Mouse (Mus musculus): ENCODE measurements around the gene Lce6a.

Gene Lce6a

DNA sequence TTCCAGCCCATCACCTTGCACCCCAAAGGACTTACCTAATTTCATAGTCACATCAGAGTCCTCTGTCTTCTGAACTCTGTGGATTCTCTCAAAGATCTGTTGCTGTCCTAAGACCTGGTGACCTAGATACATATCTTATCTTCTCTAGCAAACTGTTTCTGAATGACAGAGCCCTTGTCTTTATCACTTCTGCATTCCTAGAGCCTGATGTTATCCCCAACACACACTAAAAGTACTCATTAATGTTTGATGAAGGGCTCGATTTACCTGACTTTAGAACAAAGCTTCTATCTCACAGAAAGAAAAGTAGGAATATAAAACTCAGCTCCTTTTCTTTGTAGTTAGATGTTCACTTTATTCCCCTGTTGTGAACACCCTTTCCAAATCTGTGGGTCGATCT is at the start of gene Lce6a:
TSS of gene Lce6a (minus strand) at position 101 of the 400 bp plus-strand sequence.
- DNase-seq (ENCODE audit: low read depth, low spot score) = no peak

DNA sequence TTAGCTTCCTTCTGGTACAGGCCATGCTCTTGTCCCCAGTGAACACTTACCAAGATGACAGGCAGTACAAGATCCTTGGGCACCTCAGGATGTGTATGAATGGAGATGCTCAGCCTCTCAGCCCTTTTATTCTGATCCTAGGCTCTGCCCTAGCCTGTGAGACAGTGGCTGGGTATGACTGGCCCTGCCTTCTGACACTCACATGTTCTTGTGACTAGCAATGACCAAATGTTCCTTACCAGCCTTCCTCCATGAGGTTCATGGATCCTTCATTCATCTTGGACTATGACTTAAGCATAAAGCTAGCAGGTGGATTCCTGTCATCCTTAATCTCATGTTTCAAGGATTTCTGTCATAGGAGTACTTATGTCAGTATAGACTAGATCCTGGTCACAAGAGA is 48.8 kb upstream of the Lce6a start, which contains the start of gene Lce1a2:
TSS of gene Lce1a2 (minus strand) at position 101 of the 400 bp plus-strand sequence.
- no peak for DNase-seq (ENCODE audit: low read depth, low spot score)

DNA sequence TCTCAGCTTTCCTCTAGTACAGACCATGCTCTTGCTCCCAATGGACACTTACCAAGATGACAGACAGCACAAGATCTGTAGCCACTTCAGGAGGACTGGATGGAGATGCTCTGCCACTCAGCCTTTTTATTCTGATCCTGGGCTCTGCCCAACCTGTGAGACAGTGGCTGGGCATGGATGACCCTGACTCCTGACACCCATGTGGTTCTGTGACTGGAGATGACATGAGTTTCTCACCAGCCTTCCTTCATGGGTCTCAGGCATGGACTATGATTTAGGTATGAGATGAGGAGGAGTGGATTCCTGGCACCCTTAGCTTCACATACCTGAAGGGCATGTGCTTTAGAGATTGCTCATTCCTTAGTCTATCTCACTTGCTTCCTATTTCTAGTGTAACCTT is 35.4 kb upstream of the Lce6a start, which contains the start of gene Lce1b:
TSS of gene Lce1b (minus strand) at position 101 of the 400 bp plus-strand sequence.
- no peak for DNase-seq (ENCODE audit: low read depth, low spot score)

- no peak for DNase-seq (ENCODE audit: low read depth, low spot score)
Observed at GRCm38 (mm10) chr3:92648207-92648606, 26.7 kb upstream of the Lce6a start, which contains the start of gene Lce1a1. Lce1a1 (minus strand) TSS chr3:92648307.

- DNase-seq (ENCODE audit: low read depth, low spot score) = no peak
Observed at GRCm38 (mm10) chr3:92639854-92640253, 18.4 kb upstream of the Lce6a start.

DNA sequence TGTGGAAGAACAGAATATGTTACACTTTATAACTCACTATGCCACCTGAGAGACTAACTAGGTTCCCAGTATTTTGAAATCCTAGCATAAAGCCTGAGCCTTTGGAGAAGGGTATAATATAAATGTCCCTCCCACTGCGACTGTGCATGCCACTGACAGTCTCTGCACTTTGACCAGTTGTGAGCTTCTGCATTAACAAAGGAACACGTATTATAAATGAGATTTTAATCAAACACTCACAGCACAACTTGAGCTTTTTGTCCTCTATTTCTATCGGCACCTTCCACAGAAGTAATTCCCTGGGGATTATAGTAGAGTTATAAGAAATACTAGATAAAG is 17.2 kb upstream of the Lce6a start:
- no peak for DNase-seq (ENCODE audit: low read depth, low spot score)

GRCm38 (mm10) chr3:92637745-92638652 is 16.5 kb upstream of the Lce6a start:
- DNase-seq (ENCODE audit: low read depth, low spot score) = no peak

DNA sequence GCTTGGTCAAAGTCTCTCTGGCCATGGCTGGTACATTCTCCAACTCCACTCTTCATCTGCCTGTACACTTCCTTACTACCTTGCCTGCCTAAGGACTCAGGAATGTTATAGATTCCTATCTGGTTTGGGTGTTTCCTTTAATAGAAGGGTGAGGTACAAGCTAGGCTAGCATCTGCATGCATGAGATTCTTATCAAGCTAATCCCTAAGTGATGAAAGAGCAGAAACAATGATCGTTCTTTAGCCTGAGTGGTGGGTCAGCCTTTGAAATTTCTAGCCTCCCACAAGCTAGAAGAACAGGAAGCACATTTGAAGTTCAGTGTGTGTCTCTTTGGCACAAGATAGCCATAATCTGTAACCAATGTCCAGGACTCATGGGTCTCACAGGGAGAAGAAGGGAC is 11.7 kb downstream of the Lce6a start:
- DNase-seq (ENCODE audit: low read depth, low spot score) = no peak

- no peak for DNase-seq (ENCODE audit: low read depth, low spot score)
Observed at GRCm38 (mm10) chr3:92607392-92607791, 14.1 kb downstream of the Lce6a start, which contains the start of gene 2210017I01Rik. 2210017I01Rik (minus strand) TSS chr3:92607492.

GRCm38 (mm10) chr3:92602169-92602568 is 19.3 kb downstream of the Lce6a start:
- no peak for DNase-seq (ENCODE audit: low read depth, low spot score)

DNA sequence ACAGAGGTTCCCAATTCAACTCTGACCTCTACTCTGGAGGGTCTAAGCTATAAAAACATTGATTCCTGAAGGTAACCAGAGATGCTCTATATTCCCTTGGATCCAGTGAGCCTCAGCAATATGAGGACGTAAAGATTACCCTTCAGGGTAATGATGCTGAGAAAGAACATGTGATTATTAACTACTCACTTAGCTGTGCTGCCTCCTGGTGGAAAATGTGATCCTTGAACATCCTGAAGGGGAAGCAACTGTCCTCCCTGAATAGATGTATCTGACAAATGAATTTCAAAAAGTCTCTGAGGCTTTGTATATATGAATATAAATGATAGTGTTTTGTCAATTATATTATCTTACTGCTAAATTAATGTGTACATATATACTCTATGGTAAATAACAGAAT is 21.0 kb downstream of the Lce6a start:
- DNase-seq (ENCODE audit: low read depth, low spot score) = no peak

DNA sequence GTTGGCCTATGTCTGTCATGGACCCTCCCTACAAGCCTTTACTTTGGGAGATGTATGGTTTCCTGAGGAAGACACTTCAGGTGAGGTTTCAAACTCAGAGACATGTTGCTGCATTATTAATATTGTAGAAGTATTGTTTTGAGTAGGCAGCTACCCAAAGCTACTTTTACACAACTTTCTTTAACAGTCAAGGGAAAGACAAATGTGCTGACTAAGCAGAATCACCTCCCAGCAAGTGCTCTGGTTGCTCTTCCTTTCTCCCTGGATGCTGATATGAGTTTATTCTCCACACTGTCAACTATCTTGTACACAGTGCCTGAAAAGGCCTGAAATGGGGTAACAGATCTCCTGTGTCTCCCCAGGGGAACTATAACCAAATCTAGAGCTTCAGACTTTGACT is 21.5 kb downstream of the Lce6a start:
- DNase-seq (ENCODE audit: low read depth, low spot score) = no peak

DNA sequence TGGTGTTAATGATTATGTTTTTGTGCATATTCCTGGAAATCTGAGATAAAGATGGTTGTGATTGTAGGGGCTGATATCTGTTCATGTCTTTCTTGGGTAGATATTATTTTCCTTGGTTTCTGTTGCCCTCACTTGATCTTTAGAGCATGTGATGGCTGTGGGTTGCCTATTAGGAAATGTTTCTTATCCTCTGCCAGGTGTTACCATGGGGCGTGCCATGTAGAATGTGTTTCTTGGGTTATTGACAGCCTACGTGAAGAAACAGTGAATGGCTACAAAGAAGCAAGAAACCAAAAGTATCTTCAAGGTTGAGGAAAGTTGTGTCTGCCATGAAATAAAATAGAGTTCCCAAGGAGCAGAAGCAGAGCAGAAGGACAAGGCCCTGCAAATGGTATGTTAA is 23.0 kb downstream of the Lce6a start:
- no peak for DNase-seq (ENCODE audit: low read depth, low spot score)

- no peak for DNase-seq (ENCODE audit: low read depth, low spot score)
Observed at GRCm38 (mm10) chr3:92588858-92589257, 32.6 kb downstream of the Lce6a start, which contains the start of gene Smcp. Smcp (minus strand) TSS chr3:92588997.

DNA sequence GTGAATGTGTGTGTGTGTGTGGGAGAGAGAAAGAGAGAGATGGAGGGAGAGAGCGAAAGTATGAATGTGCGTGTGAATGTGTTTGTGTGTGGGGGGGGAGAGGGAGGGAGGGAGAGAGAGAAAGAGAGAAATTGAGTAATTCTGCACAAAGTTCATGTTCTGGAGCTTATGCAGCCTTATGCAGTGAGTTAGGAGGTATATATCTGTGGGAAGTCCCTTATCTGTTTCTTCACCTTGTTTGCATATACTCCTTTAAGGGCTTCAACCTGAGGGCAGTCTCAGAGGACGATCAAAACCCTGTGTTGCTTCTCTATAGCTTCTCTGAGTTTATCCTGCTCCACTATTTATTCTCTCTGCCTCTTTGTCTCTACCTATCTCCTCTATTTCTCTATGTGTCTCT is 34.3 kb downstream of the Lce6a start:
- no peak for DNase-seq (ENCODE audit: low read depth, low spot score)

GRCm38 (mm10) chr3:92585055-92585454 is 36.4 kb downstream of the Lce6a start:
- DNase-seq (ENCODE audit: low read depth, low spot score) = no peak

GRCm38 (mm10) chr3:92583164-92583826 is 38.2 kb downstream of the Lce6a start:
- DNase-seq (ENCODE audit: low read depth, low spot score) = no peak

GRCm38 (mm10) chr3:92579508-92579907 is 42.0 kb downstream of the Lce6a start:
- no peak for DNase-seq (ENCODE audit: low read depth, low spot score)

- DNase-seq (ENCODE audit: low read depth, low spot score) = no peak
Observed at GRCm38 (mm10) chr3:92578652-92579413, 42.6 kb downstream of the Lce6a start.

DNA sequence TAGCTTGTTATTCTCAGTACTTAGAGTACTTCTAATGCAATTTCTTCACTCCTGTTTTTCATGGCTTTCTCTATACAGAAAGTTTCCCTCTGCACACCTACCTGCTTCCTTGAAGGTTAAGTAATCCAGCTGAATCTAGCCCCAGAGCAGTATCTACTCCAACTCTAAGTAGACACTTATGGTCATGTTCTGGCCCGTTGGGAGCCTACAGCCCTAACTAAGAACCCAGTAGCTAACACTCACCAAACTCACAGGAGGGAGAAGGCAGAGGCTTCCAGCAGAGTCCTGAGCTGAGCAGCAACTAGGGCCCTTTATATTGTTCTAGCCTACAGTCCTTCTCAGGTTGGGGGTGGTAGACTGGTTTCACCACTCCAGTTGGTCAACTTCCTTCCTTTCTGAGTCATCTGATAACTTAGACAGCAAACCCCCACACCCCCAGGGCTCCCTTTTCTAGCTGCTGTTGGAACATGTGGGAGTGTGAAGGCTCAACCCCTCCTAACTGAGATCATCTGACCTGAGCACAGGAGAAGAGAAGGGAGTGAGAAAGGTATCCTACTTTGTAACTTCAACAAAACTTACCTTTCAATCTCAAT is 47.9 kb downstream of the Lce6a start, which contains the start of gene Ivl:
TSS of gene Ivl (minus strand) at position 287 of the 593 bp plus-strand sequence.
- no peak for DNase-seq (ENCODE audit: low read depth, low spot score)

DNA sequence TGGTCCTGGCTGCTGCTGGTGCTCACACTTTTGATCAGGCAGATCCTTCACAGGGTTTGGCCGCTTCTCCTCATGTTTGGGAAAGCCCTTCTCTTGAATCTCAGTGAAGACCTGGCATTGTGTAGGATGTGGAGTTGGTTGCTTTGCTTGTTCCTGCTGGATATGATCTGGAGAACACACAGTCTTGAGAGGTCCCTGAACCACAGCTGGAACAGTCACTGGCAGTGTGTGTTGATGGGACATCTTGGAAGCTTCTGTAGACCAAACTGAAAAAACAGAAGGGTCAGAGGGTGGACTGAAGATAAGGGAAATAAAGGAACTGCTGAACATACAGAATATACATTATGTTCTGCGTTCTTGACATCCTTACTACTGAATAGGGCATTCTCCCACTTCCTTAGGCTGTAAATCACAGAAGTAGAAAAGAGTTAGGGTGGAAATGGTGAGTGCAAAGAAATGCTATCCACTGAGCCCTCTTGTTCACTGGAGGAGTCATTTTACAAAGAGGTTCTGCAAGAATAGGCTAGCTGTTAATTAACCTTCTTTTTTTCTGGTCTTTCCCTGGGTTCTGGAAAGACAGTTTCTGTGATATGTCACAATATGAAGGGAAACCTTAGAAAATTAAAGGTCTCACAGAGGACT is 48.8 kb downstream of the Lce6a start:
- DNase-seq (ENCODE audit: low read depth, low spot score) = no peak
